In the genomic region with DNA sequence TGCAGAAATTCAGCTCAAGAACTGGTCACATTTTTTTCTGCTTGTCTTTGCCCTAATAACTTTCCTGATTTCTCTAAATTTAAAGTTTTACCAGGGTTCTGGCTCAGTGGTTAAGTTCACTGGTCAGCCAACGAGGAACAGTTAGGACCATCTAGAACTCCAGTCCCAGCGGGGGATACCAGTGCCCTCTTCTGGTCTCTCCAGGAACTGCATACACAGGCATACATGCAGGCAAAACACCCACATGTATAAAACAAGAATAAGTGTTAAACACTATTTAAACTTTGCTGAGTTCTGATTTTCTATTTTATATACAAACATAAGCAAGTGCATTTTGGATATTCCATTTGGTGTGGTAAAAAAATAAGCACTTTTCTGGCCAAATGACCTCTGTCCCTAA, we compare ENCODE assay signal across 13 mouse cellular contexts. TPM values are rescaled to one million over a fixed set of nuclear protein-coding genes. Genes with fewer than 3 reads are reported as not detected.
A peak's percentile ranks its signal among the peaks of the same experiment; 100 is the strongest.
DNase-seq lines count a peak whose midpoint lies in the region; ATAC-seq lines count a peak whose summit lies in the region.
"Had no signal": no experiment of that assay in that cellular context is flagged by ENCODE, and none has a peak within 500 bp of the region (broad histone marks: within the 10 kb centered on the region; RNA-seq: fewer than 3 reads in every experiment).

No protein-coding gene starts in this region.

- no peaks in the 10 kb centered on the region for H3K9me3 ChIP-seq in kidney, embryonic 15.5 days (replicated peaks)
- H3K9me3 ChIP-seq: limb, embryonic 13.5 days; megakaryocyte, embryonic 14.5 days had no signal

- H3K4me1 ChIP-seq in kidney, embryonic 15.5 days, result no peaks in the 10 kb centered on the region
- H3K4me1 ChIP-seq: megakaryocyte, embryonic 14.5 days had no signal

- H3K27me3 ChIP-seq in kidney, embryonic 15.5 days, result no peaks in the 10 kb centered on the region
- H3K27me3 ChIP-seq: limb, embryonic 13.5 days; megakaryocyte, embryonic 14.5 days had no signal

- WGBS in kidney, embryonic 15.5 days, result 69% methylated on average over 2 of the region's 2 CpGs

- no peak for ATAC-seq in kidney, embryonic 15.5 days (replicated peaks; ENCODE audit: low FRiP score)
- ATAC-seq in frontal cortex, adult (ENCODE audit: low TSS enrichment), result no peak
- ATAC-seq: forebrain, embryonic 16.5 days had no signal

- peak; percentile 14 for DNase-seq in adrenal gland, postnatal 14 days
- no peak for DNase-seq in adrenal gland, adult 8-10 months
- DNase-seq in kidney, postnatal 10 days, result peak; percentile 14
- DNase-seq in urinary bladder, postnatal 14 days (ENCODE audit: low spot score), result peak; percentile 12
- DNase-seq in urinary bladder, postnatal 25 days (ENCODE audit: low spot score), result no peak
- no peak for DNase-seq in yolk sac, embryonic 10.5 days (ENCODE audit: low spot score)
- DNase-seq: B cell, adult 2 months had no signal

- no peak overlapping the region for H3K27ac ChIP-seq in kidney, embryonic 15.5 days
- H3K27ac ChIP-seq: limb, embryonic 13.5 days had no signal

- no peak overlapping the region for H3K4me3 ChIP-seq in kidney, embryonic 15.5 days (replicated peaks)
- H3K4me3 ChIP-seq: limb, embryonic 13.5 days; megakaryocyte, embryonic 14.5 days had no signal

- no peaks in the 10 kb centered on the region for H3K36me3 ChIP-seq in kidney, embryonic 15.5 days
- H3K36me3 ChIP-seq: limb, embryonic 13.5 days had no signal

- H3K9ac ChIP-seq in kidney, embryonic 15.5 days, result no peak overlapping the region
- H3K9ac ChIP-seq: limb, embryonic 13.5 days had no signal

- no peak overlapping the region for H3K4me2 ChIP-seq in kidney, embryonic 15.5 days
- H3K4me2 ChIP-seq: limb, embryonic 13.5 days had no signal

RNA-seq across cellular contexts. Expression of gene Ppp1r17, which starts 8.2 kb away (rescaled TPM):
- total RNA-seq in adrenal gland, postnatal 14 days (2021), result 3.3 and 4.2 TPM in 2 replicates
- total RNA-seq in adrenal gland, adult 8-10 months (2022), result 10 to 100 TPM in 2 of 4 experiments, 1 to 10 TPM in 2; 3.2 to 12.6 (median 8.5) TPM
- polyA plus RNA-seq in kidney, embryonic 15.5 days (2015; fragmentation: Nextera tagmentation; extraction: Ambion mirVana), result 0.21 and 1.1 TPM in 2 replicates
- polyA plus RNA-seq: spleen, adult 2 months had no signal

Comparison
In these comparisons a context has a peak if more than half of its experiments do, and no peak if none do; other contexts are left out.
1. DNase-seq: peak in adrenal gland, postnatal 14 days (single experiment), kidney, postnatal 10 days (single experiment) and urinary bladder, postnatal 14 days (single experiment); none in adrenal gland, adult 8-10 months (single experiment), urinary bladder, postnatal 25 days (single experiment) and yolk sac, embryonic 10.5 days (single experiment).